Mouse (Mus musculus): Measurements from ENCODE around the gene A930002H24Rik.

A930002H24Rik gene

DNA sequence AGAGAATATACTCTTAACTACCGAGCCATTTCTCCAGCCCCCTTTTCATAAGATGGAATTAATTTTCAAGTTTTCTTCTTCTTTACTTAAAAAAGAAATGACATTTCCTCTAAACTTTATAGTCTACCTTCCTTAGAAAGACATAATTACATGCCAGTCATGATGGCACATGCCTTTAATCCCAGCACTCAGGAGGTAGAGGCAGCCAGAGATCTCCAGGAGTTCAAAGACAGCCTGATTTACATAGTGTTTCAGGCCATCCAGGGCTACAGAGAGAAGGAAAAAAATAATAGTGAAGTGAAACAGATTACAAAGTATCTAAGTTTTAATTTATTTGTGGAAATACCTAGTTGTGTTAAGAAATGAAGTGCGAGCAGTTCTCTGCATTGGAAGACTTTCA lies 27.4 kb downstream of the A930002H24Rik start:
- no peak for DNase-seq (ENCODE audit: low spot score)

DNA sequence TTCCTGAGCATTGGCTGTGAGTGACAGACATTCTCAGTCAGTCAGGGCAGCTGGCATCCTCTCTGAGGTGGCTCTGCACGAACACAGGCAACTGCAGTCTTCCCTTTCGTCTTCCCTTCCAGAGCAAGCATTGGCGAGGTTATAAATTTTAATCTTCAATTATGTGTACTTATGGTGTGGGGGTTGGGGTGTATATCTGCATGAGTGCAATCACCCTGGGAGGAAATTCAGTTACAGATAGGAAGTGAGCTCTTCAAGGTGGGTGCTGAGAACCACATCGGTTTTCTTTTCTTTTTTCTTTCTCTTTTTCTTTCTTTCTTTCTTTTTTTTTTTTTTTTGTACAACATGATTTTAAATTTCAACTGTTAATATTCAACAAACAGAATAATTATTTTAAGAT lies 32.0 kb downstream of the A930002H24Rik start:
- no peak for DNase-seq (ENCODE audit: low spot score)

DNA sequence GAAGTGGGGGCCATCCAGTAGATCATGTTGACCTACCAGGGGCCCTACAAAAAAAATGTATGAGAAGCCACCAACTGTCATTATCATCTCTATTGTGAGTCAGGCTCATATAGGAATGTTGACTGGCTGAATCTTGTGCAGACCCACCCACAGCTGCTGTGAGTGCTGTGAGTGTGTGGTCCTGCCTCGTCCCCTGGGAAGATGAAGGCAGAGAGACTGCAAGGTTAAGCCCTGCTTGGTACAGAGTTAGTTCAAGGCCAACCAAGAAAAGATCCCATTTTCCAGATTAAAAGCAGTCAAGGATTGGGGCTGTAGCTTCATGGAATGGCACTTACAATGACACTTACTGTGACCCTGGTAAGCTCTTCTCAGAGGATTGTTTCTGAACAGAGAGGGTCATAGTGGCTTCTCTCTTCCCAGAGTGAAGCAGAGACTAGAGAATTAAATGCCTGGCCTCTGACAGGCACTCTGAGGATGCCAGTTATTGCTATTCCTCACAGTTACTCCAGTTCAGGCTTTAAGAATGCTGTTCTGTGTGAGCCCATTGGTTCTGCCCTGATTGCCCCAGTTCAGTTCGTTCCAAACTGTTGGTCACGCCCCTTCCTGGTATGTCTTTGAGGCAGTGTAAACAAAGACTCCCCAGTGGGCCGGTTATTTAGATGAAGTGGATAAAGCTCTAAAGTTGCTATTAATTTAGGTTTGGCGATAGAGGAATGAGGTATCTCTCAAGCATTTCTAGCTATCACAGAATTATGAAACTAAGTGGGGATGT lies 34.8 kb downstream of the A930002H24Rik start:
- DNase-seq (ENCODE audit: low spot score) = no peak

DNA sequence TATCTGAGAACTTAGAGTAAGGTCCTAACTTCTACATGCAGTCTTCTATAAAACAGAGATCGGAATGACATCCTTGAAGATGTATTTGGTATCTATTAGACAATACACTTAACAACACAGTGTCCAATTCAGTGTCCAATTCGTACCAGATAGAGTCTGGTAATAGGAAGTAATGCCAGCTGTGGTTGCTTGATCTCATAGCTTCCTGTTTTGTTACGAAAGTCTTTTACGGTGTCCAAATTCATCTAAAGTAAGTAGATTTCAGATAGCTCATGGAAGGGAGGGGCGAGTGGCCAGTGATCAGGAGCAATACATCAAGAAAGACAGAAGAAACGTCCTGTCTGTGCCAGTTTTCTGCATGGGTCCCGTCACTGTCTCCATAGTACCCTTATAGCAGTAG lies 36.8 kb downstream of the A930002H24Rik start:
- no peak for DNase-seq (ENCODE audit: low spot score)

DNA sequence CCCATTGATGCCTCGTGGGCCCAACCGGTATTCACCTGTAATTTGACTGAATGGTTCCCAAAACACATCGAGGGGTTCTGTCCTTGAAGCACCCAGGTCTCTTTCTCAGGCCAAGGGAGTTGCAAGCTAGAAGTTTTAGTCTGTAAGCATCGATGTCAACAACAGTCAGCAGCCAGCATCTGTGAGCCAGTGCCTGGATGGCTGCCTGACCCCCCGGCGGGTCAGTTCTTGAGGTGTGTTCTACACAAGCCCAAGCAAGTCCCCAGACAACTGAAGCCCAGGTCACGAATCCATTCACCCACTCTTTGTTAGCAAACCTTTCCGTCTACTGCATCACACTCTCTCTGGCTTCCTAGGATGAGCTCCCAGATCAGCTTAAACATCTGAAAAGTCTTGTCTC lies 37.4 kb downstream of the A930002H24Rik start:
- no peak for DNase-seq (ENCODE audit: low spot score)

DNA sequence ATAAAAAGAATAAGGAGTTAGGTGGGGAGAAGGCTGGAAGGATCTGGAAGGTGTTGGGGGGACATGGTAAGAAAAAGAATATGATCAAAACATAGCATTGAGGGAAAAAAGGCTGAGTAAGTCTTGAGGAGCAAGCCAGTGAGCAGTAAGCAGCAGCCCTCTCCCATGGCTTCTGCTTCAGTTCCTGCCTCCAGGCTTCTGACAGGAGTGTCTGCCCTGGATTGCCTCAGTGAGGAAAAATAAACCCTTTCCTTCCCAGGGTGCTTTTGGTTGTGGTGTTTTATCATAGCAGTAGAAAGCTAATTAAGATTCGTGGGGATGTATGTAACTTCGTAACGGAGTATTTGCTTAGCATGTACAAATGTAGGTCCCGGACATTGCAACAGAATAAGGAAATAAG lies 39.5 kb downstream of the A930002H24Rik start:
- DNase-seq (ENCODE audit: low spot score) = no peak

DNA sequence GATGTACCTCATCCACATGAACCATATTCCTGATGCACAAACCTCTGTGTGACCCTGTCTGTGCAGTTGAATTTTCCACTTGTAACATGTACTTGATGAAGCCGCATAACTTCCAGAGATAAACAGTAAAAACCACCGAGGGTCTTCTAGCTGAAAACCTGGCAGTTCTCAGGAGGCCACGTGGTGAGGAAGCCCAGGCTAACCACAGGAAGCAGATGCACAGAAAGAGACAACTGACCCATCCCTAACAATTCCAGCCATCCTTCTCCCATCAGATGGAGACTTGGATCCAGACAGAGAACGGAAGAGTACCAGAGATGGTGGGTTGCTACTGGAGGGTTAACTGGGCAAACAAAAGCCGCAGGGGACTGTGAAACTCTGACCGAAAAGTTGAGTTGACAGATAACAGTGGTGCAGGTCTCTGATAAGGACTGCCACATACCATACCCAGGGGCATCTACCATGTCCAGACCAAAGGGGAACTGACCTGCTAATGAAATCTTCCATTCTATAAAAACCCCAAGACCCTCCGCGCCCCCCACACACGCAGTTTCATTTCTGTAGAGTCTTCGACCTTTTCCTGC lies 45.1 kb downstream of the A930002H24Rik start:
- DNase-seq (ENCODE audit: low spot score) = no peak

DNA sequence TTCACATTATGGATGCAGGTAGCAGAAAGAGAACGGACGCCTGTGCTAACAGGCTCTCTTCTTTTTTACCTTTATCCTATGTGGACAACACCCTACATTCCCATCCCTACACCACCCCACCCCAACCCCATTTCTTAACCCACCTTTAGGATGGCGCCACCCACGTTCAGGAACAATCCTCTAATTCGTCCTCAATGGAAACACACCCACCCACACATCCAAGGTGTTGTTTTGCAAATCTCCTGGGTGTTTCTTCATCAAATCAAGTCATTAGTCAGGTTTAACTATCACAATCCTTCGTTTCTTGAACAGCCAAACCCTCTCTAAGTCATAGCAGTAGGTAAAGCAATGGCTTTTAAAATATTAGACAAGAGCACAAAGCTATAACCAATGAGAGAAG lies 50.0 kb downstream of the A930002H24Rik start:
- DNase-seq (ENCODE audit: low spot score) = no peak

Measured in adipocyte (in vitro differentiated cells).